Mouse (Mus musculus): Measurements from ENCODE around the gene Cxcl10.
A peak's percentile ranks its signal among the peaks of the same experiment; 100 is the strongest.

Gene Cxcl10

GRCm38 (mm10) chr5:92309681-92310511, 38.8 kb downstream of the Cxcl10 start, which contains the start of gene Sdad1:
TSS of gene Sdad1 (minus strand) at chr5:92310479.
- TF ChIP-seq GATA4 (IDR thresholded peaks at IDR 0.05; ENCODE audit: insufficient replicate concordance, low read length), result peak; percentile 39; the same call in 1 of the 2 replicates

DNA sequence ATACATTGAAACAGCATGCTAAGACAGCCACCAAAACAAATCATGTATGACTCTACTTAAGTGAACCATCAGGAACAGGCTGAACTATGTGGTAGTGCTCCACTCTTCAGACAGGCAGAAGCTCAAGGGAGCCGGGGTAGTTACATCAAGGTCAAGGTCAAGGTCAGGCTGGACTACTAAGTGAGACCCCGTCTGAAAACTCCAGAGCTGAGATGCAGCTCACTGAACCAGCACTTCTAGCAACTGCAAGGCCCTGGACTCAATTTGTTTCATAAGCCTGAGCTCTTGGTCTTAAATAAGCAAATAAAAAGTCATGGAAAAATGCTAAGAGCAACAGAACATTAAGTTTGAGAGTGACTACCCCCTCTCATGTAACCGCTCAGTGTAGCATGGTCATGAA, 44.4 kb downstream of the Cxcl10 start:
- no peak for TF ChIP-seq GATA4 (IDR thresholded peaks at IDR 0.05; ENCODE audit: insufficient replicate concordance, low read length)

DNA sequence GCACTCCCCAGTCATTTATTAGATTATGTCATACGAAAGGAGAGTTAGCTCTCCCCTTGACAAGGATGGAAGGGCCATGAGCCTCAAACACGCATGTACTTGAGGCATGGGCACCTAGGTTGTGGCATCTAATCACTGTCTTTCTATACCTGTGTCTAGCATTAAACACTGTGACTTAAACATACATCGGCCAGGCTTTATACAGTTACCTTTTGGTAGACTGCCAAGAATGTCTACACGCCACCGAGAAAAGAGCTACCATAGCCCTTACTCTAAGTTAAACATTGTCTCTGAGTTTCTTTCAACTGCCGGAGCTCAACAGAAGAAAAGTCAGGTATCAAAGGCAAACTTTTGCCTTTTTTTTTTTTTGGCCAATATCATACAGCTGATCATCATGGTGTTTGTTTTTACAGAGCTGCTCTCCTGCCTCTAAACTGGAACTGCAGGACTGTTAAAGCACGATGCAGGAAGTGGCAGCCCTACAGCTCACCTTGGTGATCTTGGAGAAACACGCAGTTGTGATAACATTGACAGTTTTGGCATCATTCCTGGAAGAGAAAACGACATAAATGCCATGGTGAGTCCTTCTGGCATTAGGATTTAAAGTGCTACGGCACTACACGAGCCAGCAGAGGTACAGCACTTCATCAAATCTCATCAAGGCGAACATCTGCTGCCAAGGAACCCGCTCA, 46.4 kb downstream of the Cxcl10 start:
- no peak for TF ChIP-seq GATA4 (IDR thresholded peaks at IDR 0.05; ENCODE audit: insufficient replicate concordance, low read length)
